Mouse (Mus musculus): ENCODE measurements around the gene Umodl1. TPM values are rescaled to one million over a fixed set of nuclear protein-coding genes. Genes with fewer than 3 reads are reported as not detected.

The Umodl1 gene
- polyA plus RNA-seq (2015; fragmentation: Nextera tagmentation; extraction: Ambion mirVana), result not detected in 2 replicates

GRCm38 (mm10) chr17:30954340-30954739, at the start of gene Umodl1:
Gene Umodl1, plus strand, starts transcription at chr17:30954640.
- H3K27me3 ChIP-seq, result no peaks in the 10 kb centered on the region
- no peak within 1 kb of the TSS for H3K4me3 ChIP-seq
- H3K9me3 ChIP-seq (replicated peaks), result no peaks in the 10 kb centered on the region
- no peak within 1 kb of the TSS for H3K27ac ChIP-seq
- ATAC-seq, result no peak
- no peak within 1 kb of the TSS for H3K9ac ChIP-seq
- no peak within 1 kb of the TSS for H3K4me2 ChIP-seq
- no peaks in the 10 kb centered on the region for H3K36me3 ChIP-seq (ENCODE audit: poor library complexity, severe bottlenecking)
- H3K4me1 ChIP-seq, result no peaks in the 10 kb centered on the region
- WGBS, result 62% methylated on average over 10 of the region's 10 CpGs

- Histone ChIP-seq H3K27ac (no peak overlapping the region), H3K4me2 (no peak overlapping the region), H3K36me3 (ENCODE audit: poor library complexity, severe bottlenecking) (no peaks in the 10 kb centered on the region), H3K4me1 (peaks cover 10% of the 10 kb centered on the region; the same call in 1 of the 2 replicates), H3K4me3 (no peak overlapping the region), H3K9ac (no peak overlapping the region), H3K27me3 (peaks cover 6% of the 10 kb centered on the region), H3K9me3 (replicated peaks) (no peaks in the 10 kb centered on the region)
- ATAC-seq, result no peak
- 79% methylated on average over 4 of the region's 4 CpGs for WGBS
Observed at GRCm38 (mm10) chr17:30907577-30907976, 46.9 kb upstream of the Umodl1 start.

DNA sequence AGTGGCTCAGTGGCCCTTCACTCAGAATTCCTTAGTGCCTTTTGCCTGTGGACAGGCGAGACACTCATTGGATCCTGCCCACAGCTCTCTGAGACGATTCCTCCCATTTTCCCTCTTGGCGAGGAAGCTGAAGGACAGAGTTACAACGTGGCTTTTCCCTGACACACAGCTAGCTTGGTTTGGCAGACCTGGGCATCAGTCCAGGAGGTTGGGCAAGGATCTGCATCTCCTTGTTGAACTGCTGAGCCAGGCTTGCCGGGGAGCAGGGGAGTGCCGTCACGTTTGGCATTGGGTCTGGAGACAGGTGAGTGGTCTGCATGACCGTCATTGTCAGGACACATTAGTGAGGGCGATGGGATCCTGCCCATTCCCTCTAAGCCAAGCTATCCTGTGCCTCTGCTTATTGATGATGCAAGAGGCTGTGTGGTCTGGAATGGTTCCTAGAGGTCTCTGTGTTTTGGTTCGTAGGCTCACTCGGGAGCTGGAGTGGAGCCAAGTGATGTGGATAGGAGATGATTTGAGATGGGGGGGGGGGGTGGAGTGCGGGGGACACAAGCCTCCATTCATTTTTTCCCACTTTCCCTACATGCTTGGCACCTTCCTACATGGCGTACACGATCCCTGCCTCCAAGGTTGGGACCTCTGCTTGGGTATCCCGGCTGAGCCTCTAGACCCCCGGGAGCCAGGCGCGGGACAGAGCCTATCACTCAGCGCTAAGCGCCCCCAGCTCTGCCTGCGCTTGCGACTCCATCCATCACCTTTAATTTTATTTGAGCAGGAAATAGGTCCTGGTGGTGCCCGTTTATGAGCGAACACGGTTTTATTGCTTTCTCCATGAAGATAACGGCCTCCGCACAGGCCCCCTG, 43.3 kb upstream of the Umodl1 start:
- H3K9me3 ChIP-seq (replicated peaks), result no peaks in the 10 kb centered on the region
- H3K4me3 ChIP-seq, result no peak overlapping the region
- H3K36me3 ChIP-seq (ENCODE audit: poor library complexity, severe bottlenecking), result no peaks in the 10 kb centered on the region
- no peaks in the 10 kb centered on the region for H3K27me3 ChIP-seq
- 80% methylated on average over 27 of the region's 27 CpGs for WGBS
- no peak for ATAC-seq
- H3K27ac ChIP-seq, result no peak overlapping the region
- no peak overlapping the region for H3K9ac ChIP-seq
- peaks cover 16% of the 10 kb centered on the region; the same call in 1 of the 2 replicates for H3K4me1 ChIP-seq
- no peak overlapping the region for H3K4me2 ChIP-seq

- ATAC-seq, result no peak
Observed at GRCm38 (mm10) chr17:30911732-30912088, 42.7 kb upstream of the Umodl1 start.

GRCm38 (mm10) chr17:30912536-30912935, 41.9 kb upstream of the Umodl1 start:
- H3K27ac ChIP-seq, result no peak overlapping the region
- H3K4me3 ChIP-seq, result no peak overlapping the region
- H3K27me3 ChIP-seq, result no peaks in the 10 kb centered on the region
- ATAC-seq, result no peak
- no peaks in the 10 kb centered on the region for H3K36me3 ChIP-seq (ENCODE audit: poor library complexity, severe bottlenecking)
- H3K9me3 ChIP-seq (replicated peaks), result no peaks in the 10 kb centered on the region
- H3K9ac ChIP-seq, result no peak overlapping the region
- peaks cover 16% of the 10 kb centered on the region; the same call in 1 of the 2 replicates for H3K4me1 ChIP-seq
- H3K4me2 ChIP-seq, result no peak overlapping the region
- 75% methylated on average over 5 of the region's 5 CpGs for WGBS

More at GRCm38 (mm10) chr17:30911732-30912088, 42.7 kb upstream of the Umodl1 start:
- no peak overlapping the region for H3K9ac ChIP-seq
- H3K9me3 ChIP-seq (replicated peaks), result no peaks in the 10 kb centered on the region
- H3K27me3 ChIP-seq, result no peaks in the 10 kb centered on the region
- H3K4me1 ChIP-seq, result peaks cover 16% of the 10 kb centered on the region; the same call in 1 of the 2 replicates
- H3K36me3 ChIP-seq (ENCODE audit: poor library complexity, severe bottlenecking), result no peaks in the 10 kb centered on the region
- no peak overlapping the region for H3K4me3 ChIP-seq
- no peak overlapping the region for H3K4me2 ChIP-seq
- no peak overlapping the region for H3K27ac ChIP-seq
- 57% methylated on average over 8 of the region's 8 CpGs for WGBS

DNA sequence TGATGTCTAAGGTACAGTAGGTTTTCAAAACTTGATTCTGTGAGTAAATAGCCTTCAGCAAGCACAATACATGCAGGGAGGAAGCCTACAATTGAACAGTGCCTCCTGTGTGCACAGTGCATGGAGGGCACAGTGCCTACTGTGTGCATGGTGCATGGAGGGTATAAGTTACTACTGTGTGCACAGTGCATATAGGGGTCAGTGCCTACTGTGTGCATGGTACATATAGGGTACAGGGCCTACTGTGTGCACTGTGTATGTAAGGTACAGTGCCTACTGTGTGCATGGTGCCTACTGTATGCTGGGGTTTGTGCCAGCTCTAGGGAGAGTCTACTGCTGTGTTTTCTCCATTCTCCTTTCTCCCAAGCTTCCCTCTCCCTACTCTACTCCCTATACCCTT, 40.2 kb upstream of the Umodl1 start:
- no peak for ATAC-seq
- Histone ChIP-seq H3K27ac (no peak overlapping the region), H3K9me3 (replicated peaks) (no peaks in the 10 kb centered on the region), H3K9ac (no peak overlapping the region), H3K4me3 (no peak overlapping the region), H3K36me3 (ENCODE audit: poor library complexity, severe bottlenecking) (no peaks in the 10 kb centered on the region), H3K4me2 (no peak overlapping the region), H3K27me3 (no peaks in the 10 kb centered on the region), H3K4me1 (peaks cover 16% of the 10 kb centered on the region; the same call in 1 of the 2 replicates)

DNA sequence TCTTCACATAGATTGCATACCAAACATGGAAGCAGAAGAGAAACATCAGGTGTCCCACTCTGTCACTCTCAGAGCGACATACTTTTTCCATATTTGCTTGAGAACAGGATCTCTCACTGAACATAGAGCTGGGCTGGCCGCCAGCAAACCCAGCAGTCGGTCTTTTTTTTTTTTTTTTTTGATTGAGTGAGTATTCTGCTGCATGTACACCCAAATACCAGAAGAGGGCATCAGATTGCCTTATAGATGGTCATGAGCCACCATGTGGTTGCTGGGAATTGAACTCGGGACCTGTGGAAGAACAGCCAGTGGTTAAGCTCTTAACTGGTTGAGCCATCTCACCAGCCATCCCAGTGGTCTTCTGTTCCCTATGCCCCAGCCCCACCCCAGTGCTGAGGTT, 30.9 kb upstream of the Umodl1 start:
- Histone ChIP-seq H3K4me2 (no peak overlapping the region), H3K36me3 (ENCODE audit: poor library complexity, severe bottlenecking) (no peaks in the 10 kb centered on the region), H3K27ac (no peak overlapping the region), H3K27me3 (no peaks in the 10 kb centered on the region), H3K9ac (no peak overlapping the region), H3K9me3 (replicated peaks) (no peaks in the 10 kb centered on the region), H3K4me1 (no peaks in the 10 kb centered on the region), H3K4me3 (no peak overlapping the region)
- 69% methylated on average over 4 of the region's 4 CpGs for WGBS
- ATAC-seq, result no peak

- Histone ChIP-seq H3K9me3 (replicated peaks) (no peaks in the 10 kb centered on the region), H3K27ac (no peak overlapping the region), H3K27me3 (no peaks in the 10 kb centered on the region), H3K4me1 (peaks cover 4% of the 10 kb centered on the region; the same call in 1 of the 2 replicates), H3K4me3 (no peak overlapping the region), H3K4me2 (no peak overlapping the region), H3K36me3 (ENCODE audit: poor library complexity, severe bottlenecking) (no peaks in the 10 kb centered on the region), H3K9ac (no peak overlapping the region)
- ATAC-seq, result no peak
- 88% methylated on average over 7 of the region's 7 CpGs for WGBS
Observed at GRCm38 (mm10) chr17:30930827-30931226, 23.6 kb upstream of the Umodl1 start.

GRCm38 (mm10) chr17:30932836-30933235, 21.6 kb upstream of the Umodl1 start:
- ATAC-seq, result no peak
- 95% methylated on average over 5 of the region's 5 CpGs for whole genome bisulfite sequencing
- Histone ChIP-seq H3K36me3 (ENCODE audit: poor library complexity, severe bottlenecking) (no peaks in the 10 kb centered on the region), H3K4me2 (no peak overlapping the region), H3K27me3 (no peaks in the 10 kb centered on the region), H3K9ac (no peak overlapping the region), H3K27ac (no peak overlapping the region), H3K4me1 (peaks cover 7% of the 10 kb centered on the region; the same call in 1 of the 2 replicates), H3K4me3 (no peak overlapping the region), H3K9me3 (replicated peaks) (no peaks in the 10 kb centered on the region)

GRCm38 (mm10) chr17:30935301-30935700, 19.1 kb upstream of the Umodl1 start:
- ATAC-seq, result no peak
- Histone ChIP-seq H3K36me3 (ENCODE audit: poor library complexity, severe bottlenecking) (no peaks in the 10 kb centered on the region), H3K4me2 (no peak overlapping the region), H3K27ac (no peak overlapping the region), H3K4me3 (no peak overlapping the region), H3K9ac (no peak overlapping the region), H3K27me3 (no peaks in the 10 kb centered on the region), H3K9me3 (replicated peaks) (no peaks in the 10 kb centered on the region), H3K4me1 (peaks cover 7% of the 10 kb centered on the region; the same call in 1 of the 2 replicates)
- 45% methylated on average over 5 of the region's 5 CpGs for WGBS

GRCm38 (mm10) chr17:30938554-30938953, 15.9 kb upstream of the Umodl1 start:
- H3K4me1 ChIP-seq, result peaks cover 7% of the 10 kb centered on the region; the same call in 1 of the 2 replicates
- no peak overlapping the region for H3K4me3 ChIP-seq
- WGBS, result 60% methylated on average over 9 of the region's 9 CpGs
- no peak overlapping the region for H3K9ac ChIP-seq
- no peak overlapping the region for H3K27ac ChIP-seq
- no peaks in the 10 kb centered on the region for H3K9me3 ChIP-seq (replicated peaks)
- no peaks in the 10 kb centered on the region for H3K36me3 ChIP-seq (ENCODE audit: poor library complexity, severe bottlenecking)
- ATAC-seq, result no peak
- no peaks in the 10 kb centered on the region for H3K27me3 ChIP-seq
- no peak overlapping the region for H3K4me2 ChIP-seq

GRCm38 (mm10) chr17:30948382-30948781, 6.1 kb upstream of the Umodl1 start:
- Histone ChIP-seq H3K9me3 (replicated peaks) (no peaks in the 10 kb centered on the region), H3K27me3 (no peaks in the 10 kb centered on the region), H3K27ac (no peak overlapping the region), H3K9ac (no peak overlapping the region), H3K4me1 (no peaks in the 10 kb centered on the region), H3K4me3 (no peak overlapping the region), H3K4me2 (no peak overlapping the region), H3K36me3 (ENCODE audit: poor library complexity, severe bottlenecking) (no peaks in the 10 kb centered on the region)
- ATAC-seq, result no peak
- WGBS, result 71% methylated on average over 1 of the region's 1 CpGs

All from forebrain, embryonic 13.5 days (tissue).